ENCODE assay signal across 8 mouse cellular contexts in genomic region chr2:93454817-93455591, GRCm38 (mm10). TPM values are rescaled to one million over a fixed set of nuclear protein-coding genes. Genes with fewer than 3 reads are reported as not detected.
DNase-seq lines count a peak whose midpoint lies in the region; ATAC-seq and TF ChIP-seq lines count a peak whose summit lies in the region.
"Had no signal": no experiment of that assay in that cellular context is flagged by ENCODE, and none has a peak within 500 bp of the region (broad histone marks: within the 10 kb centered on the region; RNA-seq: fewer than 3 reads in every experiment).

No protein-coding gene starts in this region.

- peak overlapping the region; percentile 45 for H3K9ac ChIP-seq in liver, embryonic 15.5 days
- H3K9ac ChIP-seq: embryonic facial prominence, embryonic 12.5 days had no signal

- peaks cover 100% of the 10 kb centered on the region for H3K4me1 ChIP-seq in liver, embryonic 15.5 days (replicated peaks)

- no peak for TF ChIP-seq CTCF in layer of hippocampus, adult 2 months (conservative IDR thresholded peaks at IDR 0.05)

- peak overlapping the region; percentile 27 for H3K4me3 ChIP-seq in liver, embryonic 15.5 days (replicated peaks)
- no peak overlapping the region for H3K4me3 ChIP-seq in layer of hippocampus, adult 2 months
- H3K4me3 ChIP-seq: embryonic facial prominence, embryonic 12.5 days had no signal

- intact Hi-C loops in gastrocnemius, postnatal 36 days (cut with DNase I) = no loop called here

- ATAC-seq in liver, embryonic 15.5 days (ENCODE audit: insufficient read depth) = peak; percentile 81
- no peak for ATAC-seq in cerebellum, adult (ENCODE audit: insufficient number of reproducible peaks, low FRiP score, low TSS enrichment)

- H3K27ac ChIP-seq in liver, embryonic 15.5 days (replicated peaks) = peak overlapping the region; percentile 98
- no peak overlapping the region for H3K27ac ChIP-seq in layer of hippocampus, adult 2 months
- H3K27ac ChIP-seq: embryonic facial prominence, embryonic 12.5 days had no signal

- no peaks in the 10 kb centered on the region for H3K27me3 ChIP-seq in liver, embryonic 15.5 days
- H3K27me3 ChIP-seq: embryonic facial prominence, embryonic 12.5 days had no signal

- DNase-seq in thymus, postnatal 14 days = peak; percentile 34
- DNase-seq in thymus, postnatal 10 days (ENCODE audit: low spot score in 2 of 2) = no peak
- DNase-seq in heart, postnatal 4 days = peak; percentile 75
- DNase-seq in layer of hippocampus, adult 2 months (ENCODE audit: low spot score in 2 of 2) = no peak
- no peak for DNase-seq in gastrocnemius, postnatal 36 days

- H3K36me3 ChIP-seq in liver, embryonic 15.5 days (replicated peaks) = peaks cover 46% of the 10 kb centered on the region
- H3K36me3 ChIP-seq: embryonic facial prominence, embryonic 12.5 days had no signal

- 37% methylated on average over 3 of the region's 3 CpGs for WGBS in liver, embryonic 15.5 days (ENCODE audit: insufficient replicate concordance)

- H3K4me2 ChIP-seq in liver, embryonic 15.5 days = peak overlapping the region; percentile 92
- H3K4me2 ChIP-seq: embryonic facial prominence, embryonic 12.5 days had no signal

- no peaks in the 10 kb centered on the region for H3K9me3 ChIP-seq in liver, embryonic 15.5 days (replicated peaks)
- H3K9me3 ChIP-seq: embryonic facial prominence, embryonic 12.5 days had no signal

RNA-seq across cellular contexts. Expression of gene Cd82, which starts 7.9 kb away (rescaled TPM):
- total RNA-seq in heart, postnatal 4 days (2021) = 10 to 100 TPM; 18.4 to 19.7 TPM
- 113 and 118 TPM in 2 replicates for polyA plus RNA-seq in liver, embryonic 15.5 days (2015; fragmentation: Nextera tagmentation; extraction: Ambion mirVana)
- 10 to 100 TPM; 17.2 to 17.9 TPM for total RNA-seq in layer of hippocampus, adult 2 months (2021)
- 10 to 100 TPM in 1 of 2 experiments, 1 to 10 TPM in 1; 9.5 to 12.4 TPM for total RNA-seq in gastrocnemius, postnatal 36 days (2021)

Comparison
In these comparisons a context has a peak if more than half of its experiments do, and no peak if none do; other contexts are left out.
1. DNase-seq: peak in thymus, postnatal 14 days (single experiment) and heart, postnatal 4 days (single experiment); none in thymus, postnatal 10 days (0 of 2), layer of hippocampus, adult 2 months (0 of 2) and gastrocnemius, postnatal 36 days (0 of 2).